Mouse (Mus musculus): ENCODE data around the gene Rassf3.

DNA sequence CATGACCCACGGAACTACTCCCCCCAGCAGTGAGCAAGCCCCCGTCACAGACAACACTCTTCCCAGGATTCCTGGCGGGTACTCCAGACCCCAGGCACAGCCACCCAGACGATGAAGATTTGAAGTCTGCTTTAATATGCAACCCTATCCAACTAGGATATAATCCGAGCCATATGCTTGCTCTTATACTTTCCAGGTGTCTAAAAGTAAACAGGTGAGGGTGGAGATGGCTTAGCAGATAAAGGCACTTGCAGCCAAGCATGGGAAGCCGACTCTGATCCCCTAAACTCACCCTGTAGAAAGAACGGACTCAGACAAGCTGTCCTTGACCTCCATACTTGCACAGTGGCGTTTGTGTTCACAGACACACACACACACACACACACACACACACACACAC, 8.4 kb downstream of the Rassf3 start:
- TF ChIP-seq CTCF (IDR thresholded peaks at IDR 0.05; ENCODE audit: low read depth) (no peak), EP300 (IDR thresholded peaks at IDR 0.05; ENCODE audit: low read depth) (no peak)
